Mouse (Mus musculus) embryonic fibroblast, embryonic 13.5 days (primary cell): ENCODE measurements around the gene Il2rb.

Source experiments
- CTCF ChIP-seq: IDR thresholded peaks from 2 replicates; pipeline ENCODE4 v1.5.1; 2011; ENCODE audit warnings: mild to moderate bottlenecking, control low read depth, low read length, moderate library complexity, borderline replicate concordance; ENCODE audit not compliant: insufficient read depth
- POLR2A ChIP-seq: IDR thresholded peaks from 2 replicates; pipeline ENCODE4 v1.6.1; 2011; ENCODE audit warnings: low read depth, mild to moderate bottlenecking, control low read depth, low read length, moderate library complexity

DNA sequence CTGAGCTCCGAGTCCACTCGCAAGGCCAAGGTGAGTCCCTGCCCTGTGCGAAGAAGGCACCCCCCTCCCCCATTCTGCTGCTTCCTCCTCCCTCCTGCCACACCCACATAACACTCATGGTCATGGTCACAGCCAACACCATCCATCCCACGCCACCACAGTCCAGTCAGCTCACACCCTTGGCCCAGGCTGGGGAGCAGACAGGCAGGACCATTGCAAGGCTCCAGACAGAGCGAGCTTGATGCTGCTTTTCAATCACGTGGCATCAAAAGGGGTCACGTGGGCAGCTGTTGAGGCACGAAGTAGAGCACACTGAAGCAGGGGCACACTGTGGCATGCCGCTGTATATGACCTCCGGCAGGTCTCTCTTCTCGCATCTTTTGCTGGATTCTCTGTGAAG is 59.4 kb downstream of the Il2rb start:
- TF ChIP-seq POLR2A (no peak), CTCF (no peak)
